Mouse (Mus musculus) spleen, adult 2 months (tissue): ENCODE measurements at regions not wholly inside any gene's neighbourhood (a gene's known extent, or its start where the extent isn't known, plus 50 kb on each side); places are given as distances from the start of the nearest gene placed in this dataset.

Experiments used
- CTCF ChIP-seq: fragments of 200-500 bp; IDR thresholded peaks from 2 replicates; pipeline ENCODE4 v1.5.1; 2011; ENCODE audit warnings: mild to moderate bottlenecking, inconsistent platforms; ENCODE audit not compliant: insufficient read depth, insufficient read length, insufficient replicate concordance; ENCODE audit errors: extremely low read depth
- POLR2A ChIP-seq: fragments of 200-500 bp; IDR thresholded peaks from 2 replicates; pipeline ENCODE4 v1.6.1; 2011; ENCODE audit warnings: low read depth, low read length, inconsistent platforms

DNA sequence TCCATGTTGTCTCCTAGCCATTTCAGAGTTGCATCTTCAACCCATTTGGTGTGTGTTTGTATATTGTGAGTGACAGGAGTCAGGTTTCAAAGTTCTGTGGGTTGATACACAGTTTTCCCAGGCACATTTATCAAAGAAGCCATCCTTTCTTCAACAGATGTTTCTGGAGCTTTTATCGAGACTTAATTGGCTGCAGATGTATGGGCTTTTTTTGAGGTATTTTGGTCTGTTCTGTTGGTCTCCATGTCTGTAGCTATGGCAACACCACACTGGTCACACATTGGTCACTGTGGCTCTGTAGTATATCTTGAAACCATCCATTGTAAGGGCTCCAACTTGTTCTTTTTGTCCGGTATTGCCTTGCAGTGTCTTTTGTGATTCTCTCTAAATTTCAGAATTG is 565.1 kb upstream of the Arid1b start:
- TF ChIP-seq CTCF (no peak), POLR2A (no peak)
